Comparison of ENCODE assay signal across 1 mouse cellular context in genomic region chr17:45626577-45627134, GRCm38 (mm10).
TF ChIP-seq lines count a peak whose summit lies in the region.

No protein-coding gene starts in this region.

TF ChIP-seq in myocyte, 11 proteins besides CTCF, POLR2A, EP300 and RAD21 (continued from another document):
- TF ChIP-seq TCF3 (IDR thresholded peaks at IDR 0.05; ENCODE audit: insufficient read length, low read depth) (no peak), MYOG (IDR thresholded peaks at IDR 0.05; ENCODE audit: control insufficient read depth in 1 of 3, insufficient read depth in 1 of 3, insufficient read length in 2 of 3, low read depth in 2 of 3) (peak in 2 of 3 experiments; percentile 52 to 59), TCF12 (IDR thresholded peaks at IDR 0.05; ENCODE audit: insufficient read depth, poor library complexity, severe bottlenecking) (no peak)
